Mouse (Mus musculus) frontal cortex, postnatal 14 days (tissue): ENCODE results near the gene Gtf2h2.
"Not testable (repeated sequence)": the region's sequence is repeated elsewhere in the genome, so short reads cannot be mapped to it uniquely, and the experiment has no call there.

Source experiments
- DNase-seq, 2 experiments: peaks; one replicate each; pipeline ENCODE4 v3.0.0; 2022; ENCODE audit warnings: low spot score in 2 of 2

Gtf2h2 gene

GRCm38 (mm10) chr13:100490424-100490823 is 2.0 kb downstream of the Gtf2h2 start:
- no peak for DNase-seq

GRCm38 (mm10) chr13:100483610-100484009 is 8.8 kb downstream of the Gtf2h2 start:
- DNase-seq = no peak

DNA sequence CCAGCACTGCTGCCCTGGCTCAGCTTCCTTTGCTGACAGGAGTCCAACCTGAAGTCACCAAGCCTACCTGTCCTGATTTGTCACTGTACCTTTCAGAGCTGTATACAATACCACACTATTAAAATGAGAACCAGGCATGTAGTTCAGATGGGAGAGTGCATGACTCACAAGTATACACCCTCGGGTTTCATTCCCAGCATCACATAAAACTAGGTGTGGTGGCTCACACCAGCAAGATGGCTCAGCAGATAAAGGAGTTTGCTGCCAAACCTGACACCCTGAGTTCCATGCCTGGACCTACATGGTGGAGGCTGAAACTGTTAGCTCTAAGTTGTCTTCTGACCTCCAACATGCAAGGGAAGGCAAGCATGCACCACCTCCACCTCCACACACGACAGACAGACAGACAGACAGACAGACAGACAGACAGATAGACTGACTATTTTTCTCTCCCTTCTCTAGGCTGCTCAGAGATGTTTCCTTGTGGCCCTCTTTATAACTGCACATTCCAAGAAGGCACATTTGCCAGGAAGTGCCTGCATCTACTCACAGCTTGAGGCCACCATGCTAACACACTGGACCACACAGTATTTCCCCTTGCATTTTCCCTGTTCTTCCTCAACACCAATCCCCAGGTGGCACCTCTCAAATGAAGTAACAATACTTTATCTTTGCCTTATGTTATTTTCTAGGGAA is 28.7 kb downstream of the Gtf2h2 start:
- DNase-seq = no peak

GRCm38 (mm10) chr13:100461336-100461735 is 31.0 kb downstream of the Gtf2h2 start:
- no peak for DNase-seq

DNA sequence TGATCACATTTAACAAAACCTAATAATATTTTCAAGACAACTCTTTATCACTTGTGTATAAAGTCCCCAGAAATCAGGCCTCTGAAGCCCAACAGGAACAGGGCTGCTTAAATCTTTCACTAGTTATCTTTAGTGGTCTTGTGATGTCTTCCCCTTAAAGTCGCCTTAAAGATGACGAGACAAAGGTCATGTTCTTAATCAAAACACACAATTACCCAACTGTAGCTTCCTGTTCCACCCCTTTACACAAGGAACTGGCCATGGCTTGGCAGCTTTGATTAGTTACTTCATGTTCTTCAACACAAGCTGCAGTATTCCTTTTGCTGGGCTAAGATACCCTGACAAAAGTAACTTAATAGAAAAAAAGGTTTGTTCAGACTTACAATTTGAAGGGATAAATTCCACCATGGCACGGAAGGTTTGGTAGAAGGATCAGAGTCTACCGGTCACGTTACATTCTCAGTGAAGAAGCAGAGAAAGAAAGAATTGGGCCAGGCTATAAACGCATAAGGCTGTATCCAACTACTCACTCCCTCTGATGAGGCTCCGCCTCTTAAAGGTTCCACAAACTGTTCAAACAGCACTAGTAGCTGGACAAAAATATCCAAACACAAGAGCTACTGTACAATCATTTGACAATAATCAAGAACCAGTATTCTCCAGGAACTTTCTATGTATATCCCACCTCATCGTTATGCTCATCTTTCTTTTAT is 39.8 kb downstream of the Gtf2h2 start, which contains the start of gene Naip1:
Gene Naip1, minus strand, starts transcription at position 455 of the 713 bp plus-strand sequence.
- DNase-seq = not testable (repeated sequence)

- no peak for DNase-seq
Observed at GRCm38 (mm10) chr13:100449495-100449894, 42.9 kb downstream of the Gtf2h2 start.

DNA sequence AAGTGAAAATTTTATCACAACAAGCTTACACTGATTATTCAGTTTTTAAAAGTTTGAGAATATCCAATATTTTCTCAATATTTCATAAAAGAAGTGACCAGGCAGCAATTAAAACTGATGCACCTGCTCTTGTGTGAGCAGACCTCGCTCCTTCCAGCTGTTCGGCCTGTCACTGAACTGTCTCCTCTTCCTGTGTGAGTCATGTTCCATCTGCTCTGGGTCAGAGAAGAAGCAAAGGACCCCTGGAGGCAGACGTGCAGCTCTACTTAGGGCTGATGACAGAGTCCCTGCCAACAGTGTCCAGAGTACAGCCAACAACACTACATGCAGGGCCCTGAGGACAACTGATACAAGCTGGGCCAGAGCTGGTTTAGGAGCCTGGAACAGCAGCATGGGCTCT is 52.3 kb downstream of the Gtf2h2 start:
- DNase-seq = no peak

GRCm38 (mm10) chr13:100438701-100439100 is 53.7 kb downstream of the Gtf2h2 start:
- no peak for DNase-seq

DNA sequence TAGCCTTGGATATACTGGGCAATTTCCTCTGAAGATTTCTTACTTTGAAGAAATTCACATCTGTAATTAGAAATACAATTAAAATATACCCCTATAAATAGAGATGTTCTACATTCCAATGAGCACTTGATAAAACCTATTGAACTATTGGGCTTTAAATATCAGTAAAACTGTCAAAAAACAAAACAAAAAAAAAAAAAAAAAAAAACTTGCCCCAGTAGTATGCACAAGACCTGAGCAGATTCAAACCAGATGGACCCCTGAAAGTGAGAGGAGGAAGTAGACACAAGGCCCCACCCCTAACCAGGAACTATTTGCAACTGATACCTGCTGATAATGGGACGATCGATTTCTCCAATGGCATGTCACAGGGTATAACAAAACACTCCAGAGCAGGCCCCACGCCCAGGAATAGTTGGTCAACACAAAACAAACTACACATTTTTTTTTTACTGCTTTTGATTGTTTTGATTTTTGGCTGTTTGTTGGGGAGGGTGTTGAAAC is 55.0 kb downstream of the Gtf2h2 start:
- DNase-seq = no peak

GRCm38 (mm10) chr13:100436556-100437163 is 55.7 kb downstream of the Gtf2h2 start:
- not testable (repeated sequence) for DNase-seq

DNA sequence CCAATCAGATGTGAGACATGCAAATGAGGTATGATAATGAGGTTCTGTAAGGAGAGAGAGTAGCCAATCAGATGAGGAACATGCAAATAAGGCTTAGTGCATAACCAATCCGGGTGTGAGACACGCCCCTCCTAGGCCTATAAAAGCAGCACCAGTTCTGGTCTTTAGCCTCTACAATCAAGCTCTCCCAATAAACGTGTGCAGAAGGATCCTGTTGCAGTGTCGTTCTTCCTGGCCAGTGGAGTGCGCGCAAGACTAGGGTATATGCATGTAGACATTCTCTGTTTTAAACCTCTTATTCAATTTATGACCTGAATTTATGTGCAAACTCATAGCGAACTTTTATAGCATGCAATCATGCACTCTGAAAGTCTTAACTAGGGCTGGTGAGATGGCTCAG is 72.4 kb downstream of the Gtf2h2 start:
- DNase-seq = not testable (repeated sequence)

GRCm38 (mm10) chr13:100414428-100414827 is 78.0 kb downstream of the Gtf2h2 start:
- no peak for DNase-seq
